Mouse (Mus musculus): ENCODE data around the gene Rab3d.
A peak's percentile ranks its signal among the peaks of the same experiment; 100 is the strongest.

Gene Rab3d

DNA sequence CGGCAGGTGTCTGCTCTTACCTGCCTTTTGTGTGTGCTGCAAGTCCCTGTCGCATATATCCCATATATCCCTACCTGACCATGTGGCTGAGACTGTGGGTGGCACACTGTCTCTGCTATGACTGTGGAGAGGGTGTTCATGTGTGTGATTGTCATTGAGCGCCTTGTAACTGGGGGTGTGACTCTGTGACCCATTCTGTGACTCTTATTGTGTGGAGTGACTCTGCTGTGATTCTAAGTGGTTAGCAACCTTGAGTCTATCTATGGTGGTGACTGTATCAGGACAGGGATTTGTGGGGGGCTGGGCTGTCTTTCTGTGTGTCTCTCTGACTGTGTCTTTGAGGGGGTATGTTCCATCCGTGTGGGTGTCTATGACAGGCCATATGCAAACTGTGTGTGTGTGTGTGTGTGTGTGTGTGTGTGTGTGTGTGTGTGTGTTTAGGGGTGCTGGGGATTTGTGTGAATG, 19.8 kb upstream of the Rab3d start:
- DNase-seq (ENCODE audit: low spot score): no peak

DNA sequence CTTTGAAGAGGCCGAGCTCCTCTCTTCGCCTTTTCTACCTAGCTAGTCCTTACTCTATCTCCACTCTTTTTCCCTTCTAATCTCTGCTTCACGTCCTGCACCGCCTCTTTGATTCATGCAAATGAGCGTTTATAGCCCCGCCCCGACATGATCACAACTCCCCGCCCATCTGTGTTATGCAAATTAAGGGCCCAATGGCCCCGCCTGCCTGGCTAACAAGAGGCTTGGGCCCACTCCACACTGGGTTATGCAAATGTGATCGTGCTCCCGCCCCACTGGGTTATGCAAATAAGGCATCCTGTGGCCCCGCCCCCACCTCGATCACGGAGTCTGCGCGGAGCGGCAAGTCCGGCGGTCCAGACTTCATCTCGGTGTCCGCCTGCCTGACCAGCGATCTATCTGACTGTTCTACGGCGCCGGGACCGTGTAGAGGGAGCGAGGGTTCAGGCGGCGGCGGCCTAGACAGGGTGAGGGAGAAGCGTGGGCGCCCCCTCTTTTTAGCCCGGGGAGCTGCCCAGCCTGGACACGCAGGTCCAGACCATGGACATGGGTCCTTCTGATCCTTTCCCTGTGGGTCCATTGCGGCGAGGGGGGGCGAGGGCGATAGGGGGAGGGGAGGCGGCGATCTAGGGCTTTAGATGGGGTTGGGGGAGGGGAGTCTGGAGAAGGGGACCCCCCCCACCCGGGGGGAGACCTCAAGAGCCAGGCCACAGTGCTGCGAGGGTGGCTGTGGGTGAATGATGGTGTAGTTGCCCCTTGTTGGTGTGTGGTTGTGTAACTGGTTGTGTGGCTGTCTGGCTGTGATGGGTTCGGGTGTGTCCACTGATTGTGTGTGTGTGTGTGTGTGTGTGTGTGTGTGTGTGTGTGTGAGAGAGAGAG, 18.9 kb upstream of the Rab3d start, which contains the start of gene Plppr2:
Plppr2 (plus strand) TSS at position 342 of the 879 bp plus-strand sequence.
- DNase-seq (ENCODE audit: low spot score): peak; percentile 89

DNA sequence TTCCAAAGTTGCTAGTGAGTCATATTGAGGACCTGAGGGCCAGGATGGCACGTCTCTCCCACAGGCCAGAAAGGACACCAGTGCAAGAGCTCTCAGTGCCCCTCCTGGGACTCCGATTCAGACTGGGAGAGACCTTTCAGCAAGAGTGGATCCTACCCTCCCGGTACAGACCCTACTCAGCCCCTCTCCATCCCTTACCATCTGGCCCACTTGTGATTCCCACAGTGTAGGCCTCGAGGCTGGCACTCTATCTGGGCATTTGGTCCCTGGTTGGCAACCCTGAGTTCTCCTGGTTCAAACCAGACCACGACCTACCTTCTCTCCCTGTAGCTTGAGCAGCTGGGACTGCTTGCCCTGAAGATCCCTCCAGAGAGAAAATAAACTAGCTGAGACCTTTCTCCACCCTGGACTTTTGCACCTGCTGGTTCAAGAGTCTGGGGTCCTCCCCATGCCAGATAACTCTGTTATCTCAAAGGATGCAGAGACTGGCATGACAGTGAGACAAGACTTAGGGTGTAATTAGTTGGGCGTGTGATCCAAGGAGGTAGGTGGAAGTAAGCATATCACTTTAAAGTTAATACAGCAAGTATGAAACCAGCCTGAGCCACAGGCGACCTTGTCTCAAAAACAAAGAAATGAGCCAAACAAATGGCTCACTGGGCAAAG, 17.6 kb upstream of the Rab3d start:
- no peak for DNase-seq (ENCODE audit: low spot score)

DNA sequence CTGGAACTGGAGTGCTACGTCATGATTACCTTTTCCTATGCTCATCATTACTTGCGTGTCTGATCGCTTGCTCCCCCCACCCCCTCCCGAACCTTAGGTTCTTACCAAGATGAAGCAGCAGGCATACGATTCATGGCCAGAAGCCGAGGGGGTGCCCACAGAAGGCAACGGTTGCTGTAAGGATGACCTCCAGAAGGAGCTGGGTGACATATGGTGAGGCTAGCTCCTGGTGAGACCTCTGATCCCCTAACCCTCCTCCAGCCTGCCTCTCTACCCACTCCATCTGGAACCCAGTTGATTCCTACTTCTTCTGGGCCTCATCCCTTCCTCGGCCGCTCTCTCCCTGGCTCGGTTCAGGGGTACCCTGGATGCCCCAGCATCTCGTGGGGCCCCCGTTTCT, 16.0 kb upstream of the Rab3d start:
- DNase-seq (ENCODE audit: low spot score): no peak

DNA sequence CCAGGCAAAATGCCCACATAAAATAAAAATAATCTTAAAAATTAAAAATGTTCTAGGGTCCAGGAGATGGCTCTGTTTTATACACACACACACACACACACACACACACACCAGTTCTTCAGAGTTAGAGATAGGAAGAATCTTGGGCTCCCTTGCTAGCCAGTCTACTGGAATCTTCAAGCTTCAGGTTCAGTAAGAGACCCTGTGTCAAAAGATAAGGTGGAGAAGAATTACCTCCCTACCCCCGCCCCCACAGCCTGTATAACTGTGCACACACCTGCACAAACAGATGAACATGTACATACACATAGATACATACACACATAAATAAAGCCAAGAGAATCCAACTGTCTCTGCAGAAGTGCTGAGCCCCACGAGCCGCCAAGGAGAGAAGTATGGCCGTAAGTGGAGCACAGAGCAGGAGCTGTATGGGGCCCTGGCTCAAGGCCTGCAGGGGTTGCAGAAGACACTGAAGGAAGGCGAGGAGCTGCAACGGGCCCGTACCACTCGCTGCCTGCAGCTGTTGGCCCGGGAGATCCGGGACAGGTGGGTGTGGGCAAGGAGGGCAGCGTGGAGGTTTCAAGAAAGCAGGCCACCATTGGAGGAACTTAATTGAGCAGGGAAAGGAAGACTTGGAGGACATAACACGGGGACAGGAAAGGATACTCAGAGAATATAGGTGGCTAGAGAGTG, 14.6 kb upstream of the Rab3d start:
- DNase-seq (ENCODE audit: low spot score): no peak

DNA sequence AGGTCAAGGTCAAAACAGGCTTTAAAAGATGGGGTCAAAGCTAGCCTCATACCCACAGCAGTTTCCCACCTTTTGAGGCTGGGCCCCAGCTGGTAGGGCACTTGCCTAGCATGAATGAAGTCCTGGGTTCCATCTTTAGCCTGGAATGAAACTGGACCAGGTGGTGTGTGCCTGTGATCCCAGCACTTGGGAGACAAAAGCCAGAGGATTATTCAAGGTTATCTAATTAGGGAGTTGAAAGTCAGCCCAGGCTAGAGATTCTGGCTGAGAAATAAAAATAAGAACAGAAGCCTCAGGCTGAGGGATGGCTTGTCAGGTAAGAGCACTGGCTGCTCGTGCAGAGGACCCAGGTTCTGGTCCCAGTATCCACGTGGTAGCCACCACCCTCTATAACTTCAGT, 14.0 kb upstream of the Rab3d start:
- no peak for DNase-seq (ENCODE audit: low spot score)

- DNase-seq (ENCODE audit: low spot score): no peak
Observed at GRCm38 (mm10) chr9:21929208-21929607, 11.2 kb upstream of the Rab3d start.

DNA sequence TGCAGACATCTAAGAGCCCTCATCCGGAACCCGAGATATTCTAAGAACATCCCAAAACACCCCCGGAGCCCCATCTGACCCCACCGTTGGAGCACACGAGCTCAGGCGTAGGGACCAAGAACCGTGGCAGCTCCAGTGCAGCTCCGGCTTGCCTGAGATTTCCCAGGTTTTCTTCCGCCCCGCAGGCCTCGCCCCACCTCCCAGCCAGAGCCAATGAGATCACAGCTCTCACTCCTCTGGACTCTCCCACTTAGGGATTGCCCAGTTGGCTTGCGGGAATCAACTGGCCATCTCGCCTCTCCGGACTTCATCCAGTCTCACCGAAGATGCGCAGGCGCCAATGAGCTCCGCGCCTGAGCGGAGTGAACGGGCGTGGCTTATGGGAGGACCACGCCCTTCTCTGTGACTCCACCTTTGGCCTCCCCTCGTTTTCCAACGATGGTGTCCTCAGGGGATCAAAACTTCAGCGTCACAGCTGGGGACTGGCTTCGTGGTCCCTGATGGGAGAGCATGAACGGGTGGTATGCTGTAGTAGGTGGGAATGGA, 9.3 kb upstream of the Rab3d start, which contains the start of the genes Ccdc159 and Tmem205:
Ccdc159 (plus strand) TSS at position 264 of the 546 bp plus-strand sequence.
Tmem205 (minus strand) TSS at position 349 of the 546 bp plus-strand sequence.
- DNase-seq (ENCODE audit: low spot score): peak; percentile 99

- DNase-seq (ENCODE audit: low spot score): no peak
Observed at GRCm38 (mm10) chr9:21926784-21927183, 8.8 kb upstream of the Rab3d start.

DNA sequence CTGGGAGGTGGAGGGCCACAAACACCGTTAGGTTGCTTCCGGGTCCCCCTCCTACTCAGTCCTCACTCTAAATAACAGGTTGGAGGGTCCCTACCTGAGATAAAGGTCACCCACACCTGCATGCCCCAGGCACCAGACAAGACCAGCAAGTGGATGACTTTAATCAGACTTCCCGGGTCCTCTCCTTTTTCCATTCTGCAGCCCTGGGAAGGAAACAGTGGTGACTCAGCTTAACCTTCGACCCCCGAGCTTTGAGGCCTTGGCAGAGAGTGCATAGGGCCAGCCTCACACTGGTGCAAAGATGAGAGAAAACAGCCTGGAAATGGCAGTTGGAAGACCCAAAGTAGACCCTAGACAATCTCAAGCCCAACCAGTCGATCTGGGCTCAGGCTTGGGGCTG, 8.2 kb upstream of the Rab3d start:
- peak; percentile 48 for DNase-seq (ENCODE audit: low spot score)

DNA sequence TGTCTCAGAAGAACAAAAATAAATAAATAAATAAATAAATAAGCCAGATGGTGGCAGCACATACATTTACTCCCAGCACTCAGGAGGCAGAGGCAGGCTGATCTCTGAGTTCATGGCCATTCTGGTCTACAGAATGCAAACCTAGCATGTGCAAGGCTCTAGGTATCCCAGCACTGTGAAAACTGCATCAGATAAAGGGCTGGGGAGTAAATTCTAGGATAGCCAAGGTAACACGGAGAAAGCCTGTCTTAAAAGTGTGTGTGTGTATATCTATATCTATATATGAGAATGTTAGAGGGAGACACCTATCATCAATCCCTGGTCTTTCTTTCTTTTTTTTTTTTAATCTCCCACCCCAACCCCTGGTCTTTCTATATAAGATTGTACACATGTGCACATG, 7.5 kb upstream of the Rab3d start:
- no peak for DNase-seq (ENCODE audit: low spot score)

GRCm38 (mm10) chr9:21925034-21925433, 7.0 kb upstream of the Rab3d start:
- no peak for DNase-seq (ENCODE audit: low spot score)

- DNase-seq (ENCODE audit: low spot score): peak; percentile 98
Observed at GRCm38 (mm10) chr9:21924099-21924493, 6.1 kb upstream of the Rab3d start.

- DNase-seq (ENCODE audit: low spot score): no peak
Observed at GRCm38 (mm10) chr9:21923490-21924098, 5.6 kb upstream of the Rab3d start.

- no peak for DNase-seq (ENCODE audit: low spot score)
Observed at GRCm38 (mm10) chr9:21923036-21923435, 5.0 kb upstream of the Rab3d start.

- peak; percentile 23 for DNase-seq (ENCODE audit: low spot score)
Observed at GRCm38 (mm10) chr9:21918692-21919384, 846 bp upstream of the Rab3d start.

DNA sequence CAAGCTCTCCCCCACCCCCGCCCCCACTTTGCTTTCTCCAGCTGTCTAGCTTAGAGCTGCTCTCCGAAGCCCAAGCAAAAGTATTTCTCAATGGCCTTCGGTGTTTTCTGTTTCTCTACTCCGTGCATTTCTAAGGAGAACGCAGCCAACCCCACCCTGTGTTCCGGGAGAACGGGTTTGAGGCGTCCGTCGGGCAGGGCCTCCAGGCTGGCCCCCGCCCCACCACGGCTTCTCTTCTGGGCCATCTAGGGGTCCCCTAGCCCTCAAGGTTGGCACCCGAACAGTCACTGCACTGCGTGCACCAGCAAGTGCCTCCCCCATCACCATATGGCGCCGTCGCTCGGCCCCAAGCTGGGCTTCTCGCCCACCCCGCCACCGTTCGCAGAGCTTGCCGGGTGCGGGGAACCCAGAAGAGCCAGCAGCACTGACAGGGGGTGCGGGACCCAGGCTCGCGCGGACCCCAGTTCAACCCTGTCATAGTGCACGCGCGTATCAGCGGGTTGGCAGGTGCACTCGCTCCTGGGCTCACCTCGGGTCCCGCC, 428 bp downstream of the Rab3d start:
- DNase-seq (ENCODE audit: low spot score): no peak

DNA sequence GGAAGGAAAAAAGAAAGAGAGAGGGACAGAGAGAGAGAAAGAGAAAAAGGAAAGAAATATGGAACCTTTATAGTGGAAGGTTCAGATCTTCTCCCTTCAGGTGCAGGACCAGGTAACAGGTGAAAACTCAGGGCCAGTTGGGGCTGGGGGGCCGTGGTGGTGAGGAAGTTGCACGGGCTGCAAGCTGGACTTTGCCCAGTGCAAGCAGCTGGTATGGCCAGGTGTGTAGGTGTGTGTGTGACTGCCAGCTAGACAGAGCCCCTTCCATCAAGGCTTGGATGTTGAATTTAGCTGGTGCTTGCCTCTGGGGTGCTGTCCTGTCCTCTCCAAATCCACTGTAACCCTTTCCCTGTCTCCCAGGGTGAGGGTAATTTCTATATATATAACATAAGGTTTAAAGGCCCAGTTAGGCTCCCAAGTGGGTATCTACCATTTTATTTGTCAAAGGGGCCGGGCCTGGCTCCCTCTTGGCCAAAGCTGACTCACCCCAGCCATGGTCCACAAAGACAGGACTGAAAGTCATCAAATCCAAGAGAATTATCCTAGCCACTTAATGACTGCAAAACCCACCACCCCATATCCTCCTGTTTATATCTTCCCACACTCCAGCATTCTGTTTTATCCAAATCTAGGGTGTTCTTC, 1.0 kb downstream of the Rab3d start:
- no peak for DNase-seq (ENCODE audit: low spot score)

GRCm38 (mm10) chr9:21909474-21910223, 8.3 kb downstream of the Rab3d start:
- no peak for DNase-seq (ENCODE audit: low spot score)

GRCm38 (mm10) chr9:21908216-21908615, 9.8 kb downstream of the Rab3d start:
- DNase-seq (ENCODE audit: low spot score): no peak

All from adipocyte (in vitro differentiated cells).